Mouse (Mus musculus) hindbrain, embryonic 15.5 days (tissue): ENCODE results near the gene Olfr1495. TPM values are rescaled to one million over a fixed set of nuclear protein-coding genes. Genes with fewer than 3 reads are reported as not detected.
"Not testable (repeated sequence)": the region's sequence is repeated elsewhere in the genome, so short reads cannot be mapped to it uniquely, and the experiment has no call there.

Source experiments
- ATAC-seq: fragments of 200-750 bp; cut with Nextera tagmentation; 2 replicates; pipeline ENCODE4 v1.8.0; 2017; ENCODE audit warnings: low read depth, moderate number of reproducible peaks, moderate TSS enrichment; ENCODE audit not compliant: low FRiP score
- H3K27ac ChIP-seq: fragments of 300-500 bp; sonication (generic); replicated peaks from 2 replicates; pipeline ENCODE4 v1.5.1; 2015; ENCODE audit warnings: mild to moderate bottlenecking, inconsistent platforms
- H3K27me3 ChIP-seq: fragments of 300-500 bp; sonication (generic); 2 replicates; pipeline ENCODE4 v1.6.1; 2015; ENCODE audit warnings: control low read depth, inconsistent platforms
- H3K36me3 ChIP-seq: fragments of 300-500 bp; sonication (generic); 2 replicates; pipeline ENCODE4 v1.6.1; 2015; ENCODE audit warnings: control low read depth, inconsistent platforms
- H3K4me1 ChIP-seq: fragments of 300-500 bp; sonication (generic); replicated peaks from 2 replicates; pipeline ENCODE4 v1.6.1; 2015; ENCODE audit warnings: control low read depth, inconsistent platforms
- H3K4me2 ChIP-seq: fragments of 300-500 bp; sonication (generic); 2 replicates; pipeline ENCODE4 v1.6.1; 2015; ENCODE audit warnings: moderate library complexity, mild to moderate bottlenecking, inconsistent platforms
- H3K4me3 ChIP-seq: fragments of 300-500 bp; sonication (generic); 2 replicates; pipeline ENCODE4 v1.5.1; 2015; ENCODE audit warnings: mild to moderate bottlenecking, inconsistent platforms
- H3K9ac ChIP-seq: fragments of 300-500 bp; sonication (generic); 2 replicates; pipeline ENCODE4 v1.6.1; 2015; ENCODE audit warnings: inconsistent platforms
- H3K9me3 ChIP-seq: fragments of 300-500 bp; sonication (generic); 2 replicates; pipeline ENCODE4 v1.6.1; 2016; ENCODE audit warnings: control low read depth, inconsistent platforms
- WGBS: fragments of 180-500 bp; shearing (Covaris S2); methylation state at CpG from one replicate; pipeline ENCODE4 v1.1.7; 2015; 5-methylcytosine and 5-hydroxymethylcytosine counted together
- polyA plus RNA-seq: library from polyadenylated mRNA; unstranded; fragments of >200 nt; fragmentation: Nextera tagmentation; extraction: Ambion mirVana; gene quantifications from 2 replicates; pipeline ENCODE4 v1.2.1, GENCODE M21; 2015

Olfr1495 gene
- polyA plus RNA-seq: not detected in 2 replicates

DNA sequence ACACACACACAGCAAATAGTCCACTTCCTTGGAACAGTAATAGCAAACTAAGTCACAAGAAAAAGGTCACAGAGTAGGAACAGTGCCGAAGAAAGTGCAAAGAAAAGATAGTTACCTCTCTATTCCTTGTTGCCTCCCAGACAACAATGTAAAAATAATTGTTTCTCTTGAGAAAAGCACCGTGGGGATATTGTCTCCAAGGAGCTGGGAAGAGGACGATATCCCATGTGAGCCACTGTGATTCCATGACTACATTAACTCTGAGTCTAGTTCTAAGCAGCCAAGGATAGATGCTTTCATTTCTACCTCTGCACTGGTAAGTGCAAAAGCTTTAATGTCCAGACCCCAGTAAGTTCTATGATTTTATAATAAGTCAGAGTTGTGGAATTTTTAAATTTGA, at the start of gene Olfr1495:
Gene Olfr1495 (plus strand): TSS at position 301 of the 400 bp plus-strand sequence.
- Histone ChIP-seq H3K4me2 (no peak within 1 kb of the TSS), H3K4me1 (no peaks in the 10 kb centered on the region), H3K9ac (no peak within 1 kb of the TSS), H3K36me3 (no peaks in the 10 kb centered on the region), H3K27me3 (no peaks in the 10 kb centered on the region), H3K27ac (no peak within 1 kb of the TSS), H3K4me3 (no peak within 1 kb of the TSS), H3K9me3 (no peaks in the 10 kb centered on the region)
- WGBS: 81% methylated on average over 3 of the region's 3 CpGs
- ATAC-seq: no peak

- no peaks in the 10 kb centered on the region for H3K36me3 ChIP-seq
- H3K4me1 ChIP-seq: no peaks in the 10 kb centered on the region
- 64% methylated on average over 2 of the region's 2 CpGs for WGBS
- no peak within 1 kb of the TSS for H3K4me3 ChIP-seq
- no peaks in the 10 kb centered on the region for H3K27me3 ChIP-seq
- no peak within 1 kb of the TSS for H3K4me2 ChIP-seq
- no peak within 1 kb of the TSS for H3K9ac ChIP-seq
- no peak for ATAC-seq
- H3K27ac ChIP-seq: no peak within 1 kb of the TSS
- H3K9me3 ChIP-seq: no peaks in the 10 kb centered on the region; the same call in 1 of the 2 replicates
These were observed 41.4 kb upstream of the Olfr1495 start, which contains the start of gene Olfr1493-ps1 for GRCm38 (mm10) chr19:13722978-13723377. Gene Olfr1493-ps1 (plus strand): TSS chr19:13723278.

GRCm38 (mm10) chr19:13739428-13739827, 25.0 kb upstream of the Olfr1495 start, which contains the start of gene Olfr1494:
Gene Olfr1494 (plus strand): TSS chr19:13739728.
- Histone ChIP-seq H3K9ac (no peak within 1 kb of the TSS), H3K27me3 (no peaks in the 10 kb centered on the region), H3K27ac (no peak within 1 kb of the TSS), H3K4me2 (no peak within 1 kb of the TSS), H3K4me3 (no peak within 1 kb of the TSS), H3K4me1 (no peaks in the 10 kb centered on the region), H3K36me3 (no peaks in the 10 kb centered on the region), H3K9me3 (no peaks in the 10 kb centered on the region)
- 91% methylated on average over 4 of the region's 4 CpGs for WGBS
- no peak for ATAC-seq

DNA sequence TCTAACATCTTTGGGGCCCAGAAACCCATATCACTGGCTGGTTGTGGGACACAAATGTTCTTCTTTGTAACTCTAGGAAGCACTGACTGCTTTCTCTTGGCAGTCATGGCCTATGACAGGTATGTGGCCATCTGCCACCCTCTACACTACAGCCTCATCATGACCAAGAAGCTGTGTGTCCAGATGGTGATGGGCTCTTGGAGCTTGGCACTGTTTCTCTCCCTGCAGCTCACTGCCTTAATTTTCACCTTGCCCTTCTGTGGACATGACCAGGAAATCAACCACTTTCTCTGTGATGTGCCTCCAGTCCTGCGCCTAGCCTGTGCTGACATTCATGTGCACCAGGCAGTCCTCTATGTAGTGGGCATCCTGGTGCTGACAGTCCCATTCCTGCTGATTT, 15.0 kb upstream of the Olfr1495 start:
- Histone ChIP-seq H3K27me3 (no peaks in the 10 kb centered on the region), H3K36me3 (no peaks in the 10 kb centered on the region), H3K4me1 (no peaks in the 10 kb centered on the region), H3K9me3 (no peaks in the 10 kb centered on the region), H3K4me2 (no peak overlapping the region), H3K9ac (no peak overlapping the region), H3K27ac (no peak overlapping the region), H3K4me3 (no peak overlapping the region)
- ATAC-seq: no peak
- WGBS: 75% methylated on average over 1 of the region's 1 CpGs

DNA sequence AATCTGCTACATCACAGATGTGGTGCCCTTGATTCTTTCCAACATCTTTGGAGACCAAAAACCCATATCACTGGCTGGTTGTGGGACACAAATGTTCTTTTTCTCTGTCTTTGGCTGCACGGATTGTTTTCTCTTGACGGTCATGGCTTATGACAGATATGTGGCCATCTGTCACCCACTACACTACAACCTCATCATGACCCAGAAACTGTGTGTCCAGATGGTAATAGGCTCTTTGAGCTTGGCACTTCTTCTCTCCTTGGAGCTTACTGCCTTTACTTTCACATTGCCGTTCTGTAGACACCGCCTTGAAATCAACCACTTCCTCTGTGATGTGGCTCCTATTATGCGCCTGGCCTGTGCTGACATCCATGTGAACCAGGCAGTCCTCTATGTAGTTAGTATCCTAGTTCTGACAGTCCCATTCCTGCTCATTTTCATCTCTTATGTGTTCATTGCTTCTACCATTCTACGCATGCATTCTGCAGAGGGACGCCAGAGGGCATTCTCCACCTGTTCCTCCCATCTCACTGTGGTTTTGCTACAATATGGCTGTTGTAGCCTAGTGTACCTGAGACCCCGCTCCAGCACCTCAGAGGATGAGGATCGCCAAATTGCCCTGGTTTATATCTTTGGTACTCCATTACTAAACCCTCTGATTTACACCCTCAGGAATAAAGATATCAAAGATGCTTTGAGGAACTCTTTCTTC, 4.3 kb downstream of the Olfr1495 start:
- H3K36me3 ChIP-seq: no peaks in the 10 kb centered on the region
- H3K9me3 ChIP-seq: no peaks in the 10 kb centered on the region
- H3K27ac ChIP-seq: no peak overlapping the region
- H3K4me3 ChIP-seq: no peak overlapping the region
- H3K4me2 ChIP-seq: no peak overlapping the region
- no peaks in the 10 kb centered on the region for H3K27me3 ChIP-seq
- H3K9ac ChIP-seq: no peak overlapping the region
- no peak for ATAC-seq
- 92% methylated on average over 9 of the region's 9 CpGs for WGBS
- no peaks in the 10 kb centered on the region for H3K4me1 ChIP-seq

GRCm38 (mm10) chr19:13777578-13777977, 13.2 kb downstream of the Olfr1495 start, which contains the start of gene Olfr1496:
Gene Olfr1496 (plus strand): TSS chr19:13777878.
- no peak within 1 kb of the TSS for H3K9ac ChIP-seq
- 87% methylated on average over 1 of the region's 1 CpGs for WGBS
- no peaks in the 10 kb centered on the region for H3K27me3 ChIP-seq
- no peaks in the 10 kb centered on the region for H3K36me3 ChIP-seq
- no peaks in the 10 kb centered on the region for H3K9me3 ChIP-seq
- ATAC-seq: no peak
- H3K4me3 ChIP-seq: no peak within 1 kb of the TSS
- H3K4me2 ChIP-seq: no peak within 1 kb of the TSS
- no peak within 1 kb of the TSS for H3K27ac ChIP-seq
- H3K4me1 ChIP-seq: no peaks in the 10 kb centered on the region

DNA sequence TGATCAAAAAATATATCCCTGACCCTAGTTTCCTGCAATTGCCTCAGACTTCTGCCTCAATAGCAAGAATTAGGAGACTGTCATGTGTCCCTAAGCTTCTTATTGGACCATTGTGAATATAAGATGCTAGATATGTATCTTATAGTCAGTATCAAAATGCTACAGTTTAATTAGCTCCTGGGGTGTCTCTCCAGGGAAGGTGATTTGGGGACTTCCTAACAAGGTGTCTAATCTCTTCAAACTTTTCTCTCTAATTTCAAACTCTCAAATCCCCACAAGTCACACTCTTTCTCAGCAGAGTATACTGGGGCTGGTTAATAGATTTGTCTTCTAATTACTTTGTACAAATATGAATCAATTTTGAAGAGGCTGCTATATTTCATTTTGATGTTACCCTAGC, 33.7 kb downstream of the Olfr1495 start, which contains the start of gene Olfr1497:
Gene Olfr1497 (minus strand): TSS at position 101 of the 400 bp plus-strand sequence.
- Histone ChIP-seq H3K4me1 (no peaks in the 10 kb centered on the region), H3K4me2 (no peak within 1 kb of the TSS), H3K9ac (no peak within 1 kb of the TSS), H3K27ac (no peak within 1 kb of the TSS), H3K9me3 (no peaks in the 10 kb centered on the region), H3K4me3 (no peak within 1 kb of the TSS), H3K36me3 (no peaks in the 10 kb centered on the region), H3K27me3 (no peaks in the 10 kb centered on the region)
- ATAC-seq: no peak

DNA sequence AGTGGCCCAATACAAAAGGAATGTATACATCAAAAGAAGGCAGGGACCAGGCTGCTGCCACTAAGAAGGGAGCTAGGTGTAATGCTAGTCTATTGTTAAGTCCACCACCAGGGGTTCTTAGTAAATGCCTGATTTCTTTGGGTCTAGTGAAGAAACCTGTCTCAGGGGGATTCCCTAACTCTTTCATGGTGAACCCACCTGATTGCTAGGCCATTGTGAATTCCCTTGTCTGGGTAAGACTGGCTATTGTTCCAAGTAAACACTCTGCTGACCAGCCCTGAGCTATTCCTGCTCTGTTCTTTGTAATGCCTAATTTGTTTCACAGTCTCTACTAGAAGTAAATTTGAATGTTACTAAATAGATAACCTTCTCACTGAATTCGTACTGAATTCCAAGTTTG, 41.1 kb downstream of the Olfr1495 start:
- not testable (repeated sequence) for ATAC-seq, H3K4me3 ChIP-seq, H3K9ac ChIP-seq, H3K27me3 ChIP-seq, H3K36me3 ChIP-seq, H3K9me3 ChIP-seq, H3K4me2 ChIP-seq, H3K4me1 ChIP-seq, H3K27ac ChIP-seq
- 68% methylated on average over 1 of the region's 1 CpGs for WGBS

DNA sequence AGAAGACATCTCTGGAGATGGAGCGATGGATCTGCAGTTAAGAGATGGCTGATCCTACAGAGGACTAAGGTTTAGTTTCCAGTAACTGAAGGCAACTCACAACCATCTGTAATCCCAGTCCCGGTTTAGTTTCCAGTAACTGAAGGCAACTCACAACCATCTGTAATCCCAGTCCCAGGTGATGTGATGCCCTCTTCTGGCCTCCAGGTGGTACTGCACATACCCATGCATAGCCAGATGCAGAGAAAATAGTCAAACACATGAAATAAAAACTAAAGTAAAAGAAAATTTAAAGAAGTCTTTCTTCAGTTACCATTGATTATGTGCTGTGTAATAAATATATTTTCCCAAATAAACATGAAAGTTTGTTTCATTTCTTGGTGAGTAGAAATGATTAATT, 48.4 kb downstream of the Olfr1495 start:
- 66% methylated on average over 2 of the region's 2 CpGs for WGBS
- no peaks in the 10 kb centered on the region for H3K4me1 ChIP-seq
- no peak for ATAC-seq

GRCm38 (mm10) chr19:13818827-13819226, 54.4 kb downstream of the Olfr1495 start:
- ATAC-seq: no peak

More for the DNA sequence above, 48.4 kb downstream of the Olfr1495 start:
- Histone ChIP-seq H3K36me3 (no peaks in the 10 kb centered on the region), H3K4me3 (no peak overlapping the region), H3K4me2 (no peak overlapping the region), H3K27ac (no peak overlapping the region), H3K9me3 (no peaks in the 10 kb centered on the region), H3K27me3 (no peaks in the 10 kb centered on the region), H3K9ac (no peak overlapping the region)

DNA sequence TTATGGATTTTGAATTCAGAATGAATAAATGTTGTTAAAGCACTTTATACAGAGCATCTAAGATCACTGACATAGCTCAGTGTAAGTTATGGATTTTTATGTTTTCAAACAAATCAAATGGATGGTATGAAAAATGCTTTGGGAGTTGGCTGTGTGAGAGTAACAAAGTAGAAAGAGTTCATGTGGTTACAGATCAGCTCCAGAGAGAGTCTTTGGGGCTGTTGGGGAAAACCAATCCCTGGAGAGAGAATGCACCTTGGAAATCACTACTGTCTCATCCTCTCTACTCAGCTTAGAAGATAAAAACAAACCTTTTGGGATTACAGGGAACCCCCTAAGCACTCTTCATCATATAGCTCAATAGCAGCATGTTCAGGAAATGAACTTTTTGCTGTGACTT, 54.9 kb downstream of the Olfr1495 start, which contains the start of gene Olfr1499:
Gene Olfr1499 (minus strand): TSS at position 101 of the 400 bp plus-strand sequence.
- Histone ChIP-seq H3K4me3 (no peak within 1 kb of the TSS), H3K27me3 (no peaks in the 10 kb centered on the region), H3K36me3 (no peaks in the 10 kb centered on the region), H3K27ac (no peak within 1 kb of the TSS), H3K9me3 (no peaks in the 10 kb centered on the region), H3K9ac (no peak within 1 kb of the TSS), H3K4me1 (no peaks in the 10 kb centered on the region), H3K4me2 (no peak within 1 kb of the TSS)
- no peak for ATAC-seq

More at GRCm38 (mm10) chr19:13818827-13819226, 54.4 kb downstream of the Olfr1495 start:
- WGBS: 35% methylated on average over 5 of the region's 5 CpGs
- no peak overlapping the region for H3K27ac ChIP-seq
- no peaks in the 10 kb centered on the region for H3K36me3 ChIP-seq
- no peak overlapping the region for H3K9ac ChIP-seq
- H3K27me3 ChIP-seq: no peaks in the 10 kb centered on the region
- H3K4me1 ChIP-seq: no peaks in the 10 kb centered on the region
- no peak overlapping the region for H3K4me2 ChIP-seq
- no peaks in the 10 kb centered on the region for H3K9me3 ChIP-seq
- no peak overlapping the region for H3K4me3 ChIP-seq
